Comparison of ENCODE assay signal across 8 mouse cellular contexts in the genomic region with DNA sequence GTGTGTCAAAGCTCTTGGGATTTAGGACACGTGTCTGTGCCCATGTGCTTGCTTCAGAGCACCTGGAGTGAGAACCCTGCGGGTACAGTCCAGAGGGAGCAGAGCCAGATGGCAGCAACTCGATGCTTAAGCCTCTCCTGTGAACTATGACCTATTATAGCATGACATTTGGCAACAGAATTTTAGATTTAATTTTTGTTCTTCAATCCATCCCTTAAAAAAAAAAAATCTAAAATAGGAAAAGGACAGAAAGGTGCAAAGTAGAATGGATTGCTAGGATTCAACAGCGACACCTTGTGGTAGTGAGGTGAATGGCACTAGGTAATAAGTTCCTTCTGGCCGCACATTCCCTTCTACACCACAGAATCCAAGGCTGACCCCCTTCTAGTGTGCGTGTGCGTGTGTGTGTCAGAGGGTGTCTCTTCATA. TPM values are rescaled to one million over a fixed set of nuclear protein-coding genes. Genes with fewer than 3 reads are reported as not detected.
A peak's percentile ranks its signal among the peaks of the same experiment; 100 is the strongest.
DNase-seq lines count a peak whose midpoint lies in the region; ATAC-seq lines count a peak whose summit lies in the region.

No protein-coding gene starts in this region.

- no peaks in the 10 kb centered on the region for H3K27me3 ChIP-seq in intestine, embryonic 14.5 days (replicated peaks; ENCODE audit: control insufficient read depth, insufficient read depth, low read length)
- no peaks in the 10 kb centered on the region for H3K27me3 ChIP-seq in intestine, embryonic 15.5 days (replicated peaks)
- no peaks in the 10 kb centered on the region for H3K27me3 ChIP-seq in midbrain, embryonic 14.5 days (ENCODE audit: control insufficient read depth, insufficient read depth, low read length)
- no peaks in the 10 kb centered on the region for H3K27me3 ChIP-seq in splenic B cell, adult 2 months (ENCODE audit: control insufficient read depth, insufficient read depth, low read length, poor library complexity, severe bottlenecking)

- H3K27ac ChIP-seq in intestine, embryonic 14.5 days (ENCODE audit: low read depth): no peak overlapping the region
- no peak overlapping the region for H3K27ac ChIP-seq in intestine, embryonic 15.5 days
- H3K27ac ChIP-seq in midbrain, embryonic 14.5 days (replicated peaks; ENCODE audit: low read depth, low read length): no peak overlapping the region

- 0 out of 2 replicates have a peak, but pooled peaks have one; percentile 68 for ATAC-seq in intestine, embryonic 14.5 days (replicated peaks; ENCODE audit: low FRiP score, low TSS enrichment, low read depth)
- ATAC-seq in intestine, embryonic 15.5 days: no peak
- ATAC-seq in midbrain, embryonic 14.5 days (ENCODE audit: low FRiP score, low TSS enrichment): no peak

- no peak overlapping the region for H3K4me3 ChIP-seq in intestine, embryonic 14.5 days (ENCODE audit: low read depth, low read length)
- no peak overlapping the region for H3K4me3 ChIP-seq in intestine, embryonic 15.5 days (replicated peaks)
- no peak overlapping the region for H3K4me3 ChIP-seq in midbrain, embryonic 14.5 days (replicated peaks; ENCODE audit: low read depth, low read length)

- WGBS in intestine, embryonic 14.5 days: 25% methylated on average over 7 of the region's 7 CpGs
- WGBS in intestine, embryonic 15.5 days: 28% methylated on average over 7 of the region's 7 CpGs
- 18% methylated on average over 7 of the region's 7 CpGs for WGBS in midbrain, embryonic 14.5 days

- H3K36me3 ChIP-seq in intestine, embryonic 14.5 days (ENCODE audit: control insufficient read depth, insufficient read depth, low read length): no peaks in the 10 kb centered on the region
- no peaks in the 10 kb centered on the region for H3K36me3 ChIP-seq in intestine, embryonic 15.5 days
- H3K36me3 ChIP-seq in midbrain, embryonic 14.5 days (ENCODE audit: control insufficient read depth, insufficient read depth, low read length): no peaks in the 10 kb centered on the region
- H3K36me3 ChIP-seq in splenic B cell, adult 2 months (ENCODE audit: control insufficient read depth, insufficient read depth, low read length, poor library complexity, severe bottlenecking): no peaks in the 10 kb centered on the region

- no peak overlapping the region for H3K9ac ChIP-seq in intestine, embryonic 14.5 days (ENCODE audit: low read length)
- H3K9ac ChIP-seq in intestine, embryonic 15.5 days: no peak overlapping the region
- no peak overlapping the region for H3K9ac ChIP-seq in midbrain, embryonic 14.5 days (replicated peaks; ENCODE audit: low read length)

- H3K4me1 ChIP-seq in intestine, embryonic 14.5 days (replicated peaks; ENCODE audit: control insufficient read depth, insufficient read depth, low read length): peaks cover 10% of the 10 kb centered on the region; the same call in 1 of the 2 replicates
- no peaks in the 10 kb centered on the region; the same call in 1 of the 2 replicates for H3K4me1 ChIP-seq in intestine, embryonic 15.5 days (replicated peaks)
- H3K4me1 ChIP-seq in midbrain, embryonic 14.5 days (ENCODE audit: control insufficient read depth, insufficient read depth, low read length): 0 out of 2 replicates have a peak, but pooled peaks cover 5% of the 10 kb centered on the region

- H3K9me3 ChIP-seq in intestine, embryonic 14.5 days (ENCODE audit: control insufficient read depth, low read length): no peaks in the 10 kb centered on the region
- H3K9me3 ChIP-seq in intestine, embryonic 15.5 days: no peaks in the 10 kb centered on the region
- no peaks in the 10 kb centered on the region for H3K9me3 ChIP-seq in midbrain, embryonic 14.5 days (ENCODE audit: control insufficient read depth, low read length)

- DNase-seq in intestine, embryonic 14.5 days (ENCODE audit: low spot score): peak; percentile 79
- DNase-seq in adrenal gland, postnatal 10 days: peak; percentile 81
- DNase-seq in embryo, embryonic 11 days: peak; percentile 78
- peak; percentile 84 for DNase-seq in heart, postnatal 4 days
- DNase-seq in left cerebral cortex, adult 11 months (ENCODE audit: low spot score): peak; percentile 53
- DNase-seq in midbrain, embryonic 14.5 days: peak; percentile 88
- peak; percentile 74 for DNase-seq in splenic B cell, adult 2 months (ENCODE audit: low read depth, low spot score)

- no peak overlapping the region for H3K4me2 ChIP-seq in intestine, embryonic 14.5 days (ENCODE audit: low read length)
- H3K4me2 ChIP-seq in intestine, embryonic 15.5 days (replicated peaks): no peak overlapping the region
- no peak overlapping the region for H3K4me2 ChIP-seq in midbrain, embryonic 14.5 days (ENCODE audit: low read length)

RNA-seq across cellular contexts. Expression of a gene that starts 39.7 kb away (rescaled TPM):
- polyA plus RNA-seq in intestine, embryonic 14.5 days (2014; fragmentation: Nextera tagmentation; extraction: Ambion mirVana): 66.5 and 78.7 TPM in 2 replicates
- 88.6 and 94.9 TPM in 2 replicates for polyA plus RNA-seq in intestine, embryonic 15.5 days (2015; fragmentation: Nextera tagmentation; extraction: Ambion mirVana)
- total RNA-seq in adrenal gland, postnatal 10 days (2021): 100 to 1,000 TPM; 116 to 124 TPM
- 100 to 1,000 TPM; 143 to 150 TPM for total RNA-seq in heart, postnatal 4 days (2021)
- polyA plus RNA-seq in midbrain, embryonic 14.5 days (2014; fragmentation: Nextera tagmentation; extraction: Ambion mirVana): 70.5 and 77.8 TPM in 2 replicates
